In genomic region chr14:61410020-61410419, GRCm38 (mm10) we compare ENCODE assay signal across 15 mouse cellular contexts.
"Had no signal": no experiment of that assay in that cellular context is flagged by ENCODE, and none has a peak within 500 bp of the region (broad histone marks: within the 10 kb centered on the region; RNA-seq: fewer than 3 reads in every experiment).

No protein-coding gene starts in this region.

- H3K4me2 ChIP-seq: kidney, embryonic 15.5 days; limb, embryonic 12.5 days; liver, embryonic 13.5 days; lung, embryonic 15.5 days; midbrain, embryonic 13.5 days had no signal

- H3K9ac ChIP-seq: kidney, embryonic 15.5 days; limb, embryonic 12.5 days; liver, postnatal 0 days; lung, embryonic 15.5 days; midbrain, embryonic 13.5 days had no signal

- H3K36me3 ChIP-seq: limb, embryonic 12.5 days; liver, embryonic 13.5 days; lung, embryonic 15.5 days; midbrain, embryonic 13.5 days had no signal

- H3K27ac ChIP-seq: kidney, embryonic 15.5 days; limb, embryonic 12.5 days; liver, embryonic 13.5 days; lung, embryonic 15.5 days; macrophage; midbrain, embryonic 13.5 days had no signal

- ATAC-seq: liver, postnatal 0 days; midbrain, embryonic 13.5 days had no signal

- H3K9me3 ChIP-seq: kidney, embryonic 15.5 days; limb, embryonic 12.5 days; liver, embryonic 13.5 days; lung, embryonic 15.5 days; midbrain, embryonic 13.5 days had no signal

- H3K4me3 ChIP-seq: kidney, embryonic 15.5 days; limb, embryonic 12.5 days; liver, embryonic 13.5 days; lung, embryonic 15.5 days; midbrain, embryonic 13.5 days had no signal

- H3K27me3 ChIP-seq: kidney, embryonic 15.5 days; limb, embryonic 12.5 days; liver, embryonic 13.5 days; lung, embryonic 15.5 days; midbrain, embryonic 13.5 days had no signal

- DNase-seq: kidney, adult 2 months; kidney, postnatal 25 days; liver; liver, embryonic 13.5 days; liver, postnatal 0 days; lung, postnatal 14 days; right cerebral cortex, adult 18-20 months; right cerebral cortex, postnatal 25 days; thymus, adult 2 months; thymus, postnatal 25 days had no signal
